Mouse (Mus musculus): Measurements from ENCODE around the gene Col4a1.

Gene Col4a1

DNA sequence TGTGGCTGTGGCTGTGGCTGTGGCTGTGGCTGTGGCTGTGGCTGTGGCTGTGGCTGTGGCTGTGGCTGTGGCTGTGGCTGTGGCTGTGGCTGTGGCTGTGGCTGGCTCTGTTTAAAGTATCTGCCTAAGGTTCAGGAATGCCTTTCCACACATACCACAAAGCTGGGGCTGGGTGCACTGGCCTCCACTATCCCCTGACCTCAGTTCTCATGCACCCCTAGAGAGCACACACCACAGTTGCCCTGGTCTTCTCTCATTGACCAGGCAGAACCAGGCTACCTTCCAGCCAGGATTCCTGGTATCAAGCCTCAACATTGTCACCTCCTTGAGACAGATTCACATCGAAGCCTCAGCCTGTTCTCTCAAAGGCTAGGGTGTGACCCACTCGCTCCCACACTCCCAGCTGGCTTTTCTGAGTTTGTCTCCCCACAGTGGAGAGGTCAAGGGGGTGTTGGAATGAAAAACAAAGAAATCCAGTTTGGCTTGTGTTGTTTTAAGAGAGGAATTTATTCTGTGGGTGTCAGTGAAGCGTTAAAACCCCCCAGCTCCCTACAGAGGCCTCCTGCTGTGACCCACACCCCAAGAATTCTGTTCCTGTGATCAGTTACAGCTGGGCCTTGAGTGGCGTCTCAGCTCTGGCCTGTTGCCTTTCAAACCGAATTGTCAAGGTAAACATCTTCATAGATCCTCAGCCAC, 15.2 kb upstream of the Col4a1 start:
- no peak for DNase-seq

GRCm38 (mm10) chr8:11327298-11327697, 14.7 kb upstream of the Col4a1 start:
- DNase-seq: no peak

DNA sequence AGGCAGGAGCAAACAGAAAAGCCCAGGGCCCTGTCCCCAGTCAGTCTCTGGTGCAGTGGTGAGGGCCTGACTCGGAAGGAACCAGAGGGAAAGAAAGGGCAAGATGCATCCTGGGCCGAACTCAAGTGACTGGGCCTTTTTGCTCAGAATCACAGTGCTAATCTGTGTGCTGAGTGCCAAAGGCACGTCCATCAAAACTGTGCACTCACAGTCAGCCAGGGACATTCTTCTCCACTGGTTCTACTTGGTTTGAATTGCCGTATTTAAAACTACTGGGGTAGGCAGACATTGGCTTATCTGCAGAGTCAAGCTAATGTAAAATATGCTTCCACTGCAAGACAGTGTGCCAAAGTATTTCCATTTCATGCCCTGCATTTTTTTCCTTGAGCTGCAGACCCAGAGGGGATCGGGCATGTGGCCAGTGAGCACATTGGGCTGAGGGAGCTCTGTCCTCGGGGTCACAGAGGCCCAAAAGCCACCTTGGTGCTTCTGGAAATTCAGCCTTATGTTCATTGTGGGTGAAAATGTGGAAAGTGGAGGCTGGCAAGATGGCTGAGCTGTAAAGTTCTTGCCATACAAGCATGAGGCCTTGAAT, 12.3 kb upstream of the Col4a1 start:
- no peak for DNase-seq

- no peak for DNase-seq
These were observed 11.1 kb upstream of the Col4a1 start for GRCm38 (mm10) chr8:11323681-11324080.

DNA sequence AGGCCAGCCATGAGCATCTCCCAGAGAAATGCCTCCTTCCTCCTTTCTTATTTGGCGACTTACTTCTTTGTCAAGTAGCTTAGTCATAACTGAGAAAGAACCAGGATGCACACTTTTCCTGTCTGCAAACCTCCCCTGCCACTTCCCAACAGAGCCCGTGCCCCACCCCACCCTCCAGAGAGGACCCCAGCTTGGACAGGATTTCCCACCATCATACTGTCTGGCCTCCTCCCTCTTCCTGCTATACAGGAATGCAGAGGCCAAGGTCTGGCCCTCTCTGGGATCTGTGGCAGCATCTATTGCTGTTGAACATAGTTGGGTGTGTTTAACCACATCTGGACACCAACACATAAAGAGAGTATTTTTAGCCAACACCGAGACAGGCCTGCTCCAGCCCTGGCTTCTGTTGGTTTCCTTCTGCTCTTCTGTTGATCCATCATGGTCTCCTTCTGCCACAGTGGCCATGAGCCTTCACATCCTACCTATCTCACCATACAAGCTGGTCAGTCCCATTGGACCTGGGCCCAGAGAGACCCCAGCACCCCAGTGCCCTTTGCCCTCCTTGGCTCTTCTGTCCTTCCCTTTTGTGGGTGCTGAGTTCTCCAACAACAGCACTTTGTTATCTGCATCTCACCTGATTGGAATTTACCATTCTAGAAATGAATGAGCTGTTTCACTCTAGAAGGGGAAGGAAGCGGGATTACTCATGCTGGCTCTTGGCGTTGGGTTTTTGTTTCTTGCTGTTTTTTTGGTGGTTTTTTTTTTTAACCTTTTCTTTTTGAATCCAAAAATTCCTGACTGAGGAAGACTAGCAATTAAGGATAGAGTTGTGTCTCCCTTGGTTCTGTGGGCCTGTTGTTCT, 10.3 kb upstream of the Col4a1 start:
- no peak for DNase-seq

DNA sequence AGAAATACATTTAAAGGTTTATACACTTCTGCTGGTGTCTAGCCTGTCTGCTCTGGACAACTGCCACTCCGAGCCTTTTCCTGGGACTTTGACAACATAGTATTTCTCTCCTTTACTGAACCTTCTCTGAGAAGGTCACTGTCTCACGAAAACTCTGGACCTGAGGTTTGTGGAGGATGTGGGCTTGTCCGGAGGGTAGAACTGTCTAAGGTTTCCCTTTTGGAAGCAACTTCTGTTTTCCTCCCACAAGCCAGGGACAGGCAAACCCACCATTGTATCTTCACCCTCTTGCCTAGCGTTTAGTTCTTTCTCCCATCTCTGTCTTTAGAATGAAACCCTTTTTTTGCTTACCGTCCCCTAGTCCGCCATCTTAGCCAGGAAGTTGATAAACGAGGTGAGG, 9.2 kb upstream of the Col4a1 start:
- DNase-seq: no peak

DNA sequence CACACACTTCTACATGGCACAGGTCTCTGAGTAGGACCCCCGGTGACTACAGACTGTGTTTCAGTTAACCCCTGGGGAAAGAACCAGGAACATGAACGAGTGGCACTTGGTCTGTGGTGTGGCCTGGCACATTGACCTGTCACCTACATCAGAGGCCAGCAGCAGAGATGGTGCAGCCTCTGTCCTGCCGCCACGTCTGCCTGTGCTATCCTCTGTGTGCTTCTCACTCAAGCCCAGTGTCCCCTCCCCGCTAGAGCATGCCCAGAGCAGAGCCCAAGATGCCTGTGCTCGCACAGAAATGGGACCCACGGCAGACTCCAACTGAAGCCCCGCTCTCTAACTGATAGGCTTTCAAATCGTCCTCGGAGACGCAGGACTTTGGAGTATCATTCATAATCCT, 6.8 kb upstream of the Col4a1 start:
- DNase-seq: no peak

DNA sequence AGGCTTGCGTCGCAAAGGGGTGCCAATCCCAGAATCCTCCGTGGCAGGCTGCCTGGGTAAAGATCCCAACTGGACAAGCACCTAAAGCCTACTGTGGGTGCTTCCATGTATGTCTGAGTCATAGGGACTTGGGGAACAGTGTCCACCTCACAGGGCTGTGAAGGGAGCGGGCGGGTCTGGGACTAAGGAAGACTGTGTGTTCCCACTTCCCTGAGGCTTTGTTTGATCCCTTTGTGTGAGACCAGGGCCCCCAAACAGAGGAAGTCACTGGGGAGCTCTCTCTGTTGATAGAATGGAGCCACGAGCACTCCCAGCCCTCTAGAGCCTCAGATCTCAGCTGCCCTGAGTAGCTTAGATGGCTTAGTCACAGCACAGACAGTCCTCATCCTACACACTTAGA, 3.5 kb upstream of the Col4a1 start:
- no peak for DNase-seq

- DNase-seq: no peak
These were observed 2.7 kb upstream of the Col4a1 start for GRCm38 (mm10) chr8:11315179-11315943.

- no peak for DNase-seq
These were observed 2.0 kb upstream of the Col4a1 start for GRCm38 (mm10) chr8:11314613-11315012.

DNA sequence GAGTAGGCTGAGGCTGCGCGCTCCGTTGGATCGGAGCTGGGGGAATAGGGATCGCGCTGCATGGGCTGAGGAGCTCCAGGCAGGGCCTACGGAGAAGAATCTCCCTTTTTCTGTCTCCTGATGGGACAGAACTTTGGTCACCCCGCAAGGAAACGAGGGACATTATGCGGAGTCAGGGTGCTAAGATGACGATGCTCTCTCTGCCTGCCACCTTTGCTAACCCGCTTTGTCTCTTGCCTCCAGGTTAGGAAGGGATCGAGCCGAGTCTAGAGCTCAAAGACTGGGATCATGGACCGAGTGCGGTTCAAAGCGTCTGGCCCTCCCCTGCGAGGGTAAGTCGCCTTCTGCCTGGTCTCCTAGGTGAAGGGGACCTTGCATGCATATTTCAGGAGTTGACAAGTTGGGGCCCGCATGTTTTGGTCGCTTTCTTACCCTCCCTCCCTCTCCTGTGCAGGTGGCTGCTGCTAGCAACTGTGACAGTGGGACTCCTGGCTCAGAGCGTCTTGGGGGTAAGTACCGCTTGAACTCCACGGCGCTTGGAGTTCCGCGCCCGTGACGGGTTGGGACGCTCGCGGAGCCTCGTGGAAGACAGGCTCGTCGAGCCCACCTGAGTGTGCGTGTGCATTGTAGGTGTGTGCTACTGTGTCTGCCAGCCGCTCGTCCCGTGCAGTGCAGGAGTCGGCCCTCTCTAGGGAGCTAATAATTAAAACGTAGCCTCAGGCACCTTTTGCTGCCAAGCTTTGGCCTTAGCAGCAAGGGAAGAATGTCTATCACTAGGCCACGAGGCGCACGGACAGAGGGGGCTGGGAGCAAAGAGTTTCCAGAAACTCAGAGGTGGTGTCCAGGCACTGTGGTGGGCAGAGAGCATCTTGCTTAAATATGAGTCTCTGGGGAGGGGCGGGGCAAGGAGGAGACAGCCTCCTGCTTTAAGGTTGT, 818 bp upstream of the Col4a1 start:
- peak; percentile 18 for DNase-seq

GRCm38 (mm10) chr8:11311681-11312348, 811 bp downstream of the Col4a1 start:
- peak; percentile 12 for DNase-seq

DNA sequence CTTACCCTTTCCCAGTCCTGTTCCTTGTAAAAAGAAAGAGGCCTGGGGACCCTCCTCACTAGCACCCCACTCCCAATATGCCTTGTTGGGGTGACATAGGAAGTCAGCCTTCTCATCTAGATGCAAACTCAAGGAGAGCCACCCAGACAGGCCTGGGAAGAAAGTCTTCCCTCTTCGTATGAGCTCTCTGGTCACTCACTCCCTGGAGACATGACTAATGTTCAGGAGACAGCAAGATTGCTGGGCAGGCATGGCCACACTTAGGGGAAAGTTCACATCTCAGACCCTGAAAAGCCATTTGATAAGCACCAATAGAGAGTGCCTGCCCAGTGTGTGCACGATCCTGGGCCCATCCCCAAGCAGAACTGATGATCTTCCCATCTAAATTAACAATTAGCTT, 2.6 kb downstream of the Col4a1 start:
- DNase-seq: no peak

DNA sequence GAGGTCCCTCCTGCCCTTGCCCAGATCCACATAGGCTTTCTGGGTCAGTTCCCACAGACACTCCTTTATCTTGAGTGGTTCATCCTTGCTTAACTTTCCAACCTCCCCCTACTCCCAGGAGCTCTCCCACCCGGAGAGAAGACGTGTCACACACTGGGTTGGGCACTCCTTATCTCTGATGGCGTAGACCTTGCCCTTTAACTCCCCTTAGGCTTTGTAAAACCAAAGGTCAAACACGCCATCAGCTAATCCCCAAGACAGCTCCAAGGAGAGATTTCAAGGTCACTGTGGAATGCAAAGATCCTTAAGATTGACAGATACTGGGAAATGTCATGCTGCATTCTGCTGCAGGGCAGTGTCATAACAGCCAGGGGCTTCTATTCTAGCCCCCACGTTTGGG, 3.4 kb downstream of the Col4a1 start:
- DNase-seq: no peak

DNA sequence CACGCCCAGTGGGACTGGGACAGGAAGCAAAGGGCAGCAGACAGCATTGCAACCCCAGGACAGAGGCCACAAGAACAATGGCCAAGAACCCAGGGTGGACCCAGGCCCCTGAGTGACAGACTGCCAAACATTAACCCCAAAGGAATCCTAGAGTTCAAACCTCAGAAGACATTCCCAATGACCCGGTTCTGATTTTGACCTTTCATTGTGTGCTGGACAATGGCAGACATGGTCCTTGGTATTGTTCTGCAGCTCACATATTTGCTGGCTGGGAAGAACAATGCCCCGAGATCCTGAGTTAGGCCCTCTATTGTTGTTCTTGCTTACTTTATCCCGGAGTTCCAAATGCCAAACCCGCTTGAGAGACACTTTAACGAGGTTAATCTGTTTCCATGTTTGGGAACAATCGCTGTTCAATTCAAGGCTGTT, 4.0 kb downstream of the Col4a1 start:
- no peak for DNase-seq

GRCm38 (mm10) chr8:11307451-11307850, 5.2 kb downstream of the Col4a1 start:
- DNase-seq: no peak

DNA sequence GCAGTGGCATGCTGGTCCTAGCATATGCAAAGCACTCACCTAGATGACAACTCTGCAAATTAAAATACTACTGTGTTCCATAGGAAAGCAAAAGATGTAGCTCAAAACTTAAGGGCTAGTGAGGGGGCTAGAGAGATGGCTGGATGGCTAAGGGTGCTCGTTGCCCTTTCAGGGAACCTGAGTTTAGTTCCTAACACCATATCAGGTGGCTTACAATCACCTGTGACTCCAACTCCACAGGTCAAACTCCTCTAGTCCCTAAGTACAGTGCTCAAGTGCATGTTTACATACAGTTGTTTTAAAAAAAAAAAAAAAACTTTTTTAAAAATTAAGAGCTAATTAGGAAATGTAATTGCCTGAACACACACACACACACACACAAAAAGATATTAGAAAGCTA, 7.1 kb downstream of the Col4a1 start:
- DNase-seq: no peak

- no peak for DNase-seq
These were observed 8.5 kb downstream of the Col4a1 start for GRCm38 (mm10) chr8:11304027-11304601.

DNA sequence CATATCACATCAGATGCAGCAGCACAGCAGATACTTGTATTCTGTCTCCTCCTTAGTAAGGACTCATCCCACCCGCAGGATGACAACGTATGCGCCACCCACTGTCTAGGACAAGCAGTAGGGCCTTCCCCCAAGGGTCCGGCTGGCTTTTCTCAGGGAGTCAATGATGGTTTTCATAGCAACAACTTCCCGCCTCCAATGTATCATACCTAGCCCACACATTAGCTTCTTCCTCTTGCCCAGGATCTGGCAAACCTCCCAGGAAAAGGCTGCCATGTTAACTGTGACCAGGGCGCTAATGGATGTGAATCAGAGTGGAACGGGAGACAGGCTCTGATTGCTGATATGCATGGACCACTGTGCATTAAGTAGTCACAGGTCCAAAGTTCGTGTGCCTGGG, 12.2 kb downstream of the Col4a1 start:
- DNase-seq: peak; percentile 39

- DNase-seq: no peak
These were observed 13.4 kb downstream of the Col4a1 start for GRCm38 (mm10) chr8:11299317-11299602.

Measured in right cerebral cortex, adult 18-20 months (tissue).